In genomic region chr16:91035866-91036265, GRCm38 (mm10) we compare ENCODE assay signal across 13 mouse cellular contexts. TPM values are rescaled to one million over a fixed set of nuclear protein-coding genes. Genes with fewer than 3 reads are reported as not detected.
"Had no signal": no experiment of that assay in that cellular context is flagged by ENCODE, and none has a peak within 500 bp of the region (broad histone marks: within the 10 kb centered on the region; RNA-seq: fewer than 3 reads in every experiment).

No protein-coding gene starts in this region.

- DNase-seq: liver, postnatal 0 days; lung, adult 2 months; lung, postnatal 14 days; lung, postnatal 36 days; retina, postnatal 1 day; right cerebral cortex, adult 18-20 months; right cerebral cortex, postnatal 25 days; right cerebral cortex, postnatal 4 days; spleen, adult 18-20 months; thymus, adult 18-20 months; thymus, postnatal 14 days; thymus, postnatal 36 days had no signal

RNA-seq across cellular contexts. Expression of gene 4932438H23Rik, which starts 59.1 kb away (rescaled TPM):
- total RNA-seq: megakaryocyte progenitor cell, adult 5-6 weeks had no signal
